Mouse (Mus musculus) urinary bladder, adult 18-20 months (tissue): Measurements from ENCODE around the gene Prr7.

ENCODE experiments used
- DNase-seq, 2 experiments: peaks; one replicate each; pipeline ENCODE4 v3.0.0; 2022; ENCODE audit warnings: low spot score in 2 of 2, mixed read lengths in 2 of 2

Prr7 gene

DNA sequence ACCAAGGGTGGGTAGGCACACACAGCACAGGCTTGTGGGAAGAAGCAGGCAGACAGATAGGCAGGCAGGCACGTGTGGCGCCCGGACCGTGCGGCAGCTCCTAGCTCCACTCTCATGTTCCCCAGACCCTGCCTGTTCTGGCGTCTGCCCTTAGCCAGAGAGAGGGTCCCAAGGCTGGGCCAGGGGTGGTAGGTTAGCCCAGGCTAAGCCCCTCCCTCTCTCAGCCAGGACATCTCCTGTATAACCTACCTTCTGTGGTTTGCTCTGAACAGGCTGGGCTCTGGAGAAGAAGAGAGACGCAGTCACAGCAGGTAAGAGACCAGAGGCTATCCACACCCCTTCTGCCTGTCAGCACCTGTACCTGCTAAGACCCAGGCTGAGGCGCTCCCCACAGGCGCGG lies 44.5 kb downstream of the Prr7 start:
- DNase-seq, result no peak

DNA sequence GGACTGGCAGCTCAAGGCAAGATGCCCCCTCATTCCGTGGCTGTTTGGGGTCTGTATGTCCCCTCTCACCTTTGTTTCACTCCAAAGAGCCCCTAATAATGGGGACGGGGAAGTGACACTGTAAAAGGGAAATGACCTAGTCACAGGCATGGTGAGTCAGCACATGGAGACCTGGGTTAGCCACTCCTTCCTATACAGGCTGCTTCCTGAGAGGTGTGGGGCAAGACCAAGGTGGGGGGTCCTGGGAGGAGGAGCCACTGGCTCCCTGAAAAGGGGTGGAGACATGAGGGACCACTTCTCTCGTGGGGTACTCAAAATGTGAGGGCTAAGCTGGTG lies 46.2 kb downstream of the Prr7 start:
- no peak for DNase-seq

GRCm38 (mm10) chr13:55510668-55511491 lies 46.8 kb downstream of the Prr7 start:
- peak; percentile 66 to 88 for DNase-seq

DNA sequence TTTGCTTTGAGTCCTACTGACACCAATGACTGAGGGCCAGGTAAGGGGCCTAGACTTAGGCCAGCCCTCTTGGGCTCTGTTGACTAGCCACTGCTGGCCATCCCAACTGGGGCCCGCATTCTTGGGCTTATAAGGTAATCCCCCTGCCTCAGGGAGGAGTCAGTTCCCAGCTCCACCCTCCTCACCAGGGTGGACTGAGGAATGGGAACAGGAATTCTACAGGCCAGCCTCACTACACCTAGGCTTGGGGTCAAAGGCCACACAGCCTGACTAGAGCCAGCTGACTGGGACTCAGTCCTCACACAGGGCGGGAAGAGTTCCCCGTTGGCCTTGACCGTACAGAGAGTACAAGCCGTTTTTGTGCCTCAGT lies 47.4 kb downstream of the Prr7 start:
- no peak for DNase-seq

GRCm38 (mm10) chr13:55512379-55513031 lies 48.4 kb downstream of the Prr7 start:
- peak; percentile 54 to 63 for DNase-seq

GRCm38 (mm10) chr13:55513111-55513748 lies 49.2 kb downstream of the Prr7 start, which contains the start of gene Pdlim7:
Gene Pdlim7 (minus strand): TSS chr13:55513676.
- DNase-seq, result peak; percentile 86 to 97

DNA sequence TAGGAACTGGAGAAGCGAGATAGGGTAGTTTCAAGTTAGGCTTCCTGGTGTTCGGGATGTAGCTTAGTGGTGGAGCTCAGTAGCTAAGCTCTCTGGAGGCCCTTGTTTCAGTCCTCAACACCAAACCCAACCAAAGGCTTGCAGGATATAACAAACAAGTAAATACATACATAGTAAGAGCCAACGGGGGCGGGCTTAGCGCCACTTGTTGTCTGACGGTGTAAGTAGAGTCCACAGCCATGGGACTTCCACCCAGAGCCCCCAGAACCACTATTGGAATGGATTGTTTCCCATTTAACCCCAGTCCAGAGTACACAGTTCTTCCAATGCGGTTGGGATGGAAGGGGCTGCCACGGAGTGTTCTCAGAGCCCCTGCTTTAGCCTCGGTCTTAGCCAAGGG lies 49.8 kb downstream of the Prr7 start:
- no peak for DNase-seq

GRCm38 (mm10) chr13:55516955-55517354 lies 52.9 kb downstream of the Prr7 start:
- peak; percentile 67 to 85 for DNase-seq

DNA sequence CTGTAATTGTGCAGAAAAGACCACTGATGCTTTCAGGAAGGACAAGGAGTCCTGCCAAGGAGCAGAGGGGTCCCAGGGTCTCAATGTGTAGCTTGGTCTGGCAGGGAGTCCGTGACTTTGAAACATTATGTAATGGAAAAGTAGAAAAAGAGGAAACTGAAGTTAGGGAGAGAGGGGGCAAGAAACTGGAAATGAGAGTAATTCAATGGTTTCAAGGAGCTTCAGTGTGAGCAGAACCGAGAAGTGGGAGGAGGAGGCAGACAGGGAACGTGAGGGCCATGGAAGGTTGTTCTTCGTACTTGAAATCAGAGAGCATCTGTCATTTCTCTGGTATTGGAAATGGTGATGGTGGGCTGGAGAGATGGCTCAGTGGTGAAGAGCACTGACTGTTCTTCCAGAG lies 55.5 kb downstream of the Prr7 start:
- no peak for DNase-seq

DNA sequence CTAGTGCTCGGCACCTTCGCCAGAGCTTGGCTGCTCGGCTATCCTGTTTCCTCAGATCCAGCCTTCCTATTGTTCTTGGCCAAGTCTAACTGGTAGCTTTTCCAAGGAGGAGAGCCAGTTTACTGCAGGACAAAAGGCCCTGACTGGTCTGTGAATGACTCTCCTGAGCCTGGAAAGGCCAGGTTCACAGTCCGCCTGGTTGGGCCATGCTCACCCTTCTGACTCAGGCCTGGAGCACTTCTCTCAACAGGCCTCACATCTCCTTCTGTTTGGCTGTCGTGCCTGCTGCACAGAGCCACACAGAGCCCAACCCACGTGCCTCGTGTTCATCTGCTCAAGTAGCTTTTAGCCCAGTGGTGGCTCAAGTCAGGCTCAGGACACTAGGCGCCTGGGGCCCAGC lies 58.7 kb downstream of the Prr7 start:
- DNase-seq, result peak in 1 of 2 experiments; percentile 21
